Mouse (Mus musculus) liver, embryonic 14.5 days (tissue): ENCODE data around the gene Rcsd1.

ENCODE experiments used
- CTCF ChIP-seq: IDR thresholded peaks from 2 replicates; pipeline ENCODE4 v1.5.1; 2016; ENCODE audit warnings: antibody characterized with exemption, low read depth, control low read depth
- EP300 ChIP-seq: IDR thresholded peaks from 2 replicates; pipeline ENCODE4 v1.6.1; 2016; ENCODE audit warnings: antibody characterized with exemption, low read depth

DNA sequence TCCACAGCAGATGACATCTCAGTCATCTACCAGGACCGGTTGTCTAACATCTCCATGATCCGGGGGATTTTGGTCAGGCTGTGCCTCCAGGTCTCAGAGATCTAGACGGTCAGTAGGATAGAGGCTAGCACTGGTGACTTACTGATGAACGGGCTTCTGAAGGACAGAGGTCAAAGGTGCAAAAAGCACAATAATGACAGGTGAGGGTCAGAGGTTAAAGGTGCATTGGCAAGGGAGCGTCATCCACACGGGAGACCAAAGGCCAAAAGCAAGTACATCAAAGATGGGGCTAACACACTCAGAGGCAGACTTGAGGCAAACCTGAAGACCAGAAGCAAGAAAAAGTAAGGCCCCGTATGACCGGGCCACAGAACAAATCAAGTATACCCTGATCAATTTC is 73.3 kb downstream of the Rcsd1 start:
- TF ChIP-seq CTCF (no peak), EP300 (no peak)
